ENCODE assay signal across 21 mouse cellular contexts in genomic region chr4:56630251-56630650, GRCm38 (mm10).
A peak's percentile ranks its signal among the peaks of the same experiment; 100 is the strongest.
DNase-seq lines count a peak whose midpoint lies in the region; ATAC-seq and TF ChIP-seq lines count a peak whose summit lies in the region.
"Had no signal": no experiment of that assay in that cellular context is flagged by ENCODE, and none has a peak within 500 bp of the region (broad histone marks: within the 10 kb centered on the region; RNA-seq: fewer than 3 reads in every experiment).

No protein-coding gene starts in this region.

- H3K27me3 ChIP-seq in embryonic facial prominence, embryonic 14.5 days (replicated peaks; ENCODE audit: control insufficient read depth, insufficient read depth, low read length) = no peaks in the 10 kb centered on the region
- no peaks in the 10 kb centered on the region for H3K27me3 ChIP-seq in embryonic facial prominence, embryonic 10.5 days (replicated peaks; ENCODE audit: low read depth, poor library complexity, severe bottlenecking)
- no peaks in the 10 kb centered on the region for H3K27me3 ChIP-seq in midbrain, postnatal 0 days (ENCODE audit: insufficient read depth, low read length)
- H3K27me3 ChIP-seq in midbrain, embryonic 13.5 days = no peaks in the 10 kb centered on the region
- H3K27me3 ChIP-seq: embryonic facial prominence, embryonic 12.5 days; hindbrain, embryonic 12.5 days; kidney, embryonic 15.5 days; megakaryocyte, embryonic 14.5 days had no signal

- no peak overlapping the region for H3K9ac ChIP-seq in embryonic facial prominence, embryonic 14.5 days (ENCODE audit: low read depth, low read length)
- H3K9ac ChIP-seq in midbrain, postnatal 0 days (replicated peaks; ENCODE audit: low read length, poor library complexity, severe bottlenecking) = 0 out of 2 replicates have a peak overlapping the region, but pooled peaks have one; percentile 2
- no peak overlapping the region for H3K9ac ChIP-seq in midbrain, embryonic 13.5 days (replicated peaks)
- H3K9ac ChIP-seq: embryonic facial prominence, embryonic 12.5 days; hindbrain, embryonic 12.5 days; kidney, embryonic 15.5 days; liver, embryonic 14.5 days had no signal

- H3K4me3 ChIP-seq in embryonic facial prominence, embryonic 14.5 days (ENCODE audit: low read depth, low read length) = no peak overlapping the region
- H3K4me3 ChIP-seq in embryonic facial prominence, embryonic 10.5 days = no peak overlapping the region
- H3K4me3 ChIP-seq in midbrain, postnatal 0 days (ENCODE audit: low read depth, low read length) = no peak overlapping the region
- H3K4me3 ChIP-seq in midbrain, embryonic 13.5 days (replicated peaks) = no peak overlapping the region
- H3K4me3 ChIP-seq: embryonic facial prominence, embryonic 12.5 days; hindbrain, embryonic 12.5 days; kidney, embryonic 15.5 days; megakaryocyte, embryonic 14.5 days had no signal

- TF ChIP-seq CTCF in midbrain, postnatal 0 days (IDR thresholded peaks at IDR 0.05) = no peak

- DNase-seq in embryonic facial prominence, embryonic 14.5 days (ENCODE audit: low spot score) = peak; percentile 54
- DNase-seq in embryonic facial prominence, embryonic 10.5 days (ENCODE audit: low spot score) = no peak
- DNase-seq in layer of hippocampus, adult 11-12 months (ENCODE audit: low spot score) = peak; percentile 28
- DNase-seq in layer of hippocampus, postnatal 25 days (ENCODE audit: extremely low spot score in 1 of 2, low spot score in 1 of 2) = no peak
- peak; percentile 45 for DNase-seq in midbrain, postnatal 0 days (ENCODE audit: low spot score)
- peak; percentile 39 for DNase-seq in right cerebral cortex, postnatal 25 days
- DNase-seq: cerebellum, adult 11-12 months; cerebellum, postnatal 36 days; gastrocnemius, postnatal 14 days; spleen, adult 18-20 months; thymus, adult 2 months had no signal

- H3K36me3 ChIP-seq in embryonic facial prominence, embryonic 14.5 days (ENCODE audit: control insufficient read depth, insufficient read depth, low read length) = no peaks in the 10 kb centered on the region
- H3K36me3 ChIP-seq in embryonic facial prominence, embryonic 10.5 days (replicated peaks) = no peaks in the 10 kb centered on the region
- no peaks in the 10 kb centered on the region for H3K36me3 ChIP-seq in midbrain, postnatal 0 days (ENCODE audit: insufficient read depth, low read length)
- H3K36me3 ChIP-seq in midbrain, embryonic 13.5 days = no peaks in the 10 kb centered on the region
- H3K36me3 ChIP-seq: embryonic facial prominence, embryonic 12.5 days; G1E; hindbrain, embryonic 12.5 days; kidney, embryonic 15.5 days had no signal

- H3K9me3 ChIP-seq in embryonic facial prominence, embryonic 14.5 days (ENCODE audit: control insufficient read depth, low read length) = no peaks in the 10 kb centered on the region
- no peaks in the 10 kb centered on the region for H3K9me3 ChIP-seq in embryonic facial prominence, embryonic 10.5 days
- no peaks in the 10 kb centered on the region for H3K9me3 ChIP-seq in midbrain, postnatal 0 days (ENCODE audit: low read length)
- no peaks in the 10 kb centered on the region for H3K9me3 ChIP-seq in midbrain, embryonic 13.5 days
- H3K9me3 ChIP-seq: embryonic facial prominence, embryonic 12.5 days; hindbrain, embryonic 12.5 days; kidney, embryonic 15.5 days; megakaryocyte, embryonic 14.5 days had no signal

- no peak overlapping the region for H3K4me2 ChIP-seq in embryonic facial prominence, embryonic 14.5 days (ENCODE audit: low read depth, low read length)
- H3K4me2 ChIP-seq in midbrain, postnatal 0 days (ENCODE audit: low read depth, low read length, poor library complexity, severe bottlenecking) = no peak overlapping the region
- no peak overlapping the region for H3K4me2 ChIP-seq in midbrain, embryonic 13.5 days (replicated peaks)
- H3K4me2 ChIP-seq: embryonic facial prominence, embryonic 12.5 days; hindbrain, embryonic 12.5 days; kidney, embryonic 15.5 days had no signal

- peaks cover 3% of the 10 kb centered on the region; the same call in 1 of the 2 replicates for H3K4me1 ChIP-seq in embryonic facial prominence, embryonic 14.5 days (ENCODE audit: control insufficient read depth, insufficient read depth, low read length)
- peaks cover 4% of the 10 kb centered on the region; the same call in 1 of the 2 replicates for H3K4me1 ChIP-seq in embryonic facial prominence, embryonic 10.5 days
- no peaks in the 10 kb centered on the region; the same call in 1 of the 2 replicates for H3K4me1 ChIP-seq in midbrain, postnatal 0 days (ENCODE audit: insufficient read depth, low read length)
- H3K4me1 ChIP-seq in midbrain, embryonic 13.5 days (replicated peaks) = no peaks in the 10 kb centered on the region
- H3K4me1 ChIP-seq: embryonic facial prominence, embryonic 12.5 days; hindbrain, embryonic 12.5 days; kidney, embryonic 15.5 days; megakaryocyte, embryonic 14.5 days had no signal

- ATAC-seq in embryonic facial prominence, embryonic 14.5 days (ENCODE audit: low read depth) = peak; percentile 37; the same call in 1 of the 2 replicates
- ATAC-seq in midbrain, postnatal 0 days (ENCODE audit: low FRiP score) = peak; percentile 84
- ATAC-seq in midbrain, embryonic 13.5 days = no peak
- no peak for ATAC-seq in erythroblast, adult 5-6 weeks (replicated peaks; ENCODE audit: low FRiP score, poor library complexity, severe bottlenecking)
- ATAC-seq: CD4-positive, CD25-positive, alpha-beta regulatory T cell, adult 4 months; intestine, embryonic 16.5 days had no signal

- 53% methylated on average over 6 of the region's 6 CpGs for WGBS in embryonic facial prominence, embryonic 14.5 days
- 87% methylated on average over 6 of the region's 6 CpGs for WGBS in embryonic facial prominence, embryonic 10.5 days
- WGBS in midbrain, postnatal 0 days = 38% methylated on average over 6 of the region's 6 CpGs
- WGBS in midbrain, embryonic 13.5 days = 88% methylated on average over 6 of the region's 6 CpGs

- H3K27ac ChIP-seq in embryonic facial prominence, embryonic 14.5 days (replicated peaks; ENCODE audit: low read depth, low read length) = no peak overlapping the region
- no peak overlapping the region for H3K27ac ChIP-seq in embryonic facial prominence, embryonic 10.5 days (replicated peaks)
- H3K27ac ChIP-seq in midbrain, postnatal 0 days (ENCODE audit: low read depth, low read length) = 0 out of 2 replicates have a peak overlapping the region, but pooled peaks have one; percentile 26
- H3K27ac ChIP-seq in midbrain, embryonic 13.5 days = no peak overlapping the region
- H3K27ac ChIP-seq: embryonic facial prominence, embryonic 12.5 days; hindbrain, embryonic 12.5 days; kidney, embryonic 15.5 days; liver, embryonic 14.5 days had no signal

Comparison
In these comparisons a context has a peak if more than half of its experiments do, and no peak if none do; other contexts are left out.
1. ATAC-seq: peak in embryonic facial prominence, embryonic 14.5 days (single experiment) and midbrain, postnatal 0 days (single experiment); none in midbrain, embryonic 13.5 days (single experiment) and erythroblast, adult 5-6 weeks (single experiment).
2. DNase-seq: peak in embryonic facial prominence, embryonic 14.5 days (single experiment), layer of hippocampus, adult 11-12 months (single experiment), midbrain, postnatal 0 days (single experiment) and right cerebral cortex, postnatal 25 days (single experiment); none in embryonic facial prominence, embryonic 10.5 days (single experiment) and layer of hippocampus, postnatal 25 days (0 of 2).